Mouse (Mus musculus) embryonic facial prominence, embryonic 11.5 days (tissue): ENCODE results near the gene Nup160. TPM values are rescaled to one million over a fixed set of nuclear protein-coding genes. Genes with fewer than 3 reads are reported as not detected.

Source experiments
- ATAC-seq: fragments of 200-750 bp; cut with Nextera tagmentation; replicated peaks from 2 replicates; pipeline ENCODE4 v1.8.0; 2017; ENCODE audit warnings: low read depth; ENCODE audit not compliant: insufficient number of reproducible peaks, low FRiP score, low TSS enrichment
- DNase-seq: peaks from one replicate; pipeline ENCODE4 v3.0.0-alpha.2; 2015; ENCODE audit warnings: low spot score
- H3K27ac ChIP-seq: fragments of 300-500 bp; sonication (generic); replicated peaks from 2 replicates; pipeline ENCODE4 v1.5.1; 2014; ENCODE audit warnings: mild to moderate bottlenecking, low read depth, low read length, control low read depth
- H3K27me3 ChIP-seq: fragments of 300-500 bp; sonication (generic); 2 replicates; pipeline ENCODE4 v1.6.1; 2014; ENCODE audit warnings: mild to moderate bottlenecking, low read length, moderate library complexity, mixed read lengths; ENCODE audit not compliant: control insufficient read depth, insufficient read depth
- H3K36me3 ChIP-seq: fragments of 300-500 bp; sonication (generic); replicated peaks from 2 replicates; pipeline ENCODE4 v1.6.1; 2014; ENCODE audit warnings: low read depth, mild to moderate bottlenecking, low read length, moderate library complexity, mixed read lengths; ENCODE audit not compliant: control insufficient read depth, insufficient read depth
- H3K4me1 ChIP-seq: fragments of 300-500 bp; sonication (generic); 2 replicates; pipeline ENCODE4 v1.6.1; 2014; ENCODE audit warnings: low read length, mixed read lengths; ENCODE audit not compliant: control insufficient read depth, insufficient read depth
- H3K4me2 ChIP-seq: fragments of 300-500 bp; sonication (generic); 2 replicates; pipeline ENCODE4 v1.6.1; 2014; ENCODE audit warnings: low read depth, mild to moderate bottlenecking, control low read depth, low read length, moderate library complexity
- H3K4me3 ChIP-seq: fragments of 300-500 bp; sonication (generic); 2 replicates; pipeline ENCODE4 v1.5.1; 2014; ENCODE audit warnings: low read depth, low read length, control low read depth
- H3K9ac ChIP-seq: fragments of 300-500 bp; sonication (generic); replicated peaks from 2 replicates; pipeline ENCODE4 v1.6.1; 2014; ENCODE audit warnings: mild to moderate bottlenecking, control low read depth, low read length
- H3K9me3 ChIP-seq: fragments of 300-500 bp; sonication (generic); replicated peaks from 2 replicates; pipeline ENCODE4 v1.6.1; 2016; ENCODE audit warnings: mild to moderate bottlenecking, low read length, inconsistent platforms, mixed read lengths; ENCODE audit not compliant: control insufficient read depth
- WGBS: fragments of 180-500 bp; shearing (Covaris S2); extraction: QIAGEN DNeasy Blood & Tissue Kit; methylation state at CpG from one replicate; pipeline ENCODE4 v1.1.7; 2014; 5-methylcytosine and 5-hydroxymethylcytosine counted together
- polyA plus RNA-seq: library from polyadenylated mRNA; unstranded; fragments of >200 nt; fragmentation: Nextera tagmentation; extraction: Ambion mirVana; gene quantifications from 2 replicates; pipeline ENCODE4 v1.2.1, GENCODE M21; 2014

Nup160 gene
- polyA plus RNA-seq, 1 experiment from 2014 or later, result 74.3 TPM

DNA sequence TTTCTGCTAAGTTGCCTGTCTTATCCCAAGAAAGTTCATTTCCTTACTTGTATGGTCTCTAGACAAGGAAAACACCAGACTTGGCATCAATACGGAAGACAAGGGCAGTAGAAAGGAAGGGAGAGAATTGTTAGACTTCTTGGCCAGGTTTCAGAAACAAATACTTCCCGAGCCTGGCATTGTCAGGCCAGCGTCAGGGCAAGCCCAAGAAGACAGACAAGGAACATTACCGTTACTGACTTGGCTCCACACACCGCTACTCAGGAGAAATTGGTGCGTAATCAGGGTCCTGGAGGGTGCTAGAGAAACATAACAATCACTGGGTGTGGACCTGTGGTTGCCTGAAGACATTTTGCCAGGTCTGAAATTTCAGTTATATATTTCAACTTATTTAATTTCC lies 6.7 kb upstream of the Nup160 start:
- Histone ChIP-seq H3K4me1 (peaks cover 2% of the 10 kb centered on the region), H3K27ac (no peak overlapping the region), H3K27me3 (no peaks in the 10 kb centered on the region), H3K9ac (no peak overlapping the region), H3K36me3 (no peaks in the 10 kb centered on the region), H3K4me2 (no peak overlapping the region), H3K4me3 (no peak overlapping the region), H3K9me3 (no peaks in the 10 kb centered on the region)
- ATAC-seq, result no peak
- no peak for DNase-seq
- 82% methylated on average over 6 of the region's 6 CpGs for WGBS

DNA sequence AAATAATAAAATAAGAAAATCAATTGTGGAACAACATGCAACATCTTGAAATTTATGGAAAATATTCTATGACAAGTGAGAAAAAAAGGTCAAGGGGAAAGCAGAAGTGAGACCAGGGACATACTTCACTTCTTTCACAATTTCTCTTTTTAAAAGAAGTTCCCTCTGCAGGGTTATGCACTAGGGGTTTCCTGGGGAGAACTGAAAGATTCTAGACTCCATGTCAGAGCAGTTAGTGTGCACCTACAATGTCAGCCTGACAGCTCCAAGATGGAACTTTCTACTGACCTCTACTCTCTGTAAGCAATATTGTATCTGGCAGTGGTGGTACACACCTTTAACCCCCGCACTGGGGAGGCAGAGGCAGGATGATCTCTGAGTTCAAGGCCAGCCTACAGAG lies 3.7 kb upstream of the Nup160 start:
- Histone ChIP-seq H3K9ac (no peak overlapping the region), H3K4me1 (peaks cover under 1% of the 10 kb centered on the region; the same call in 1 of the 2 replicates), H3K9me3 (no peaks in the 10 kb centered on the region), H3K36me3 (no peaks in the 10 kb centered on the region), H3K27ac (no peak overlapping the region), H3K4me3 (no peak overlapping the region), H3K4me2 (no peak overlapping the region), H3K27me3 (no peaks in the 10 kb centered on the region)
- 82% methylated on average over 1 of the region's 1 CpGs for WGBS
- ATAC-seq (no peak), DNase-seq (no peak)

DNA sequence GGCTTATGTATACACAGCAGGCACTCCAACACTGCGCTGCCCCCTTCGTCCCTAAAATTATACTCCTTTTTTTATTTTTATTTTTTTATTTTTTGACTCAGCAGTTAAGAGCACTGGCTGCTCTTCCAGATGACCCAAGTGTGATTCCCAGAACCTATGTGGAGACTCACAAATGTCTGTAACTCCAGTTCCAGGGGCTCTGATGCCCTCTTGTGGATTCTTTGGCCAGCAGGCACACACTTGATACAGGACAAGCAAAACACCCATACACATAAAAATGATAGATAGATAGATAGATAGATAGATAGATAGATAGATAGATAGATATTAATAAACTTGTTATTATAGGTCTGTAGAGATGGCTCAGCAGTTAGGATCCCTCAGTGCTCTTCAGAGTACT lies 2.5 kb upstream of the Nup160 start:
- H3K9me3 ChIP-seq, result no peaks in the 10 kb centered on the region
- no peak overlapping the region for H3K4me2 ChIP-seq
- ATAC-seq, result no peak
- H3K27ac ChIP-seq, result no peak overlapping the region
- no peak overlapping the region for H3K9ac ChIP-seq
- DNase-seq, result no peak
- H3K4me3 ChIP-seq, result no peak overlapping the region
- no peaks in the 10 kb centered on the region for H3K4me1 ChIP-seq
- no peaks in the 10 kb centered on the region for H3K36me3 ChIP-seq
- no peaks in the 10 kb centered on the region for H3K27me3 ChIP-seq
- WGBS, result 90% methylated on average over 2 of the region's 2 CpGs

DNA sequence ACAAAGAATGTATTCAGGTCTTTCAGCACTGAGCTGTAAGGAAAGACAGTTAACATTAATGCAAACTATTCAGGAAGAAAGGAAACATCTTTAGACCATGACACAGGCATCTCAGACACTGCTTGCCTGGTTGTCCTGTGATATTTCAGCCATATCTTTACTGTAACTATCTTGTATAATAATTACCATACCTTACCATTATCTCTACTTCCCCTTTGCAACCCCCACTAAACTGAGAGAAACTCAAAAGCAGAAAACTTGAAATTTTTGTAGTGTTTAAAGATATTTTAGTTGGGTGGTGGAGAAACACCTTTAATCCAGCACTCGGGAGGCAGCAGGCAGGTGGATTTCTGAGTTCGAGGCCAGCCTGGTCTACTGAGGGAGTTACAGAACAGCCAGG lies 1.5 kb upstream of the Nup160 start:
- Histone ChIP-seq H3K27me3 (no peaks in the 10 kb centered on the region), H3K27ac (no peak overlapping the region), H3K4me2 (no peak overlapping the region), H3K9me3 (no peaks in the 10 kb centered on the region), H3K4me3 (no peak overlapping the region), H3K4me1 (no peaks in the 10 kb centered on the region), H3K36me3 (no peaks in the 10 kb centered on the region), H3K9ac (no peak overlapping the region)
- ATAC-seq (no peak), DNase-seq (no peak)
- 83% methylated on average over 2 of the region's 2 CpGs for WGBS

DNA sequence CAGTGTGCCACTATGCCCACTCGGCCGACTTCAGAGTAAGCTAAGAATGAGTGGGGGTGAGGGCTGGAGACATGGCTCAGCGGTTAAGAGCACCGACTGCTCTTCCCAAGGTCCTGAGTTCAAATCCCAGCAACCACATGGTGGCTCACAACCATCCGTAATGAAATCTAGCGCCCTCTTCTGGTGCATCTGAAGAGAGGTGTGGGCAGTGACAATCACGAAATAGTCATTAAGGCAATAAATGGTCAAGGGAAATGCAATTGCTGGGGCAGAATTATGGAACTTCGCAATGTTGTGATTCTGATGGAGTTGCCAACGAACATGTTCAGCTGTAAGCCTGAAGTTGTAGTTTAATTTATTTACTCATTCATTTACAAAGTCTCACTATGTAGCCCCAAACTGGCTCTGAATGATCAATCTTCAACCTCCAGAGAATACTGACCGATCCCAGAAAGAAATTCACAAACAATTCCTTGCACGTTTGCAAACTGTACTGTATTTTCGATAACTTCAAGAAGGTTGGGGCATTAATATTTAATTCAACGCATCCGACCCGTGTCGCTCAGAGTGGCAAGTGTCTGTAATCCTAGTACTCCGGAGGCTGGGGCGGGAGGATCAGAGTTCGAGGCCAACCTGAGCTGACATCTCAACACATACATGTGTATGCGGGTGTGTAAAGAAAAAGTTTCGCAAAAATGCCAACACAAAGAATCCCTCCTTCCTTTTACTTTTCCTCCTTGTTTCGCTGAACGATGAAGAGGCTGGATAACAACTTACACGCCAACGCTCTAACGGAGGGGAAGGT lies 1.4 kb downstream of the Nup160 start:
- no peaks in the 10 kb centered on the region for H3K36me3 ChIP-seq
- peak; percentile 32; the same call in 1 of the 2 replicates for ATAC-seq
- WGBS, result 31% methylated on average over 26 of the region's 26 CpGs
- peak overlapping the region; percentile 77 for H3K27ac ChIP-seq
- H3K4me2 ChIP-seq, result peak overlapping the region; percentile 29
- no peaks in the 10 kb centered on the region for H3K9me3 ChIP-seq
- H3K27me3 ChIP-seq, result no peaks in the 10 kb centered on the region
- no peaks in the 10 kb centered on the region for H3K4me1 ChIP-seq
- peak overlapping the region; percentile 79 for H3K4me3 ChIP-seq
- peak overlapping the region; percentile 64 for H3K9ac ChIP-seq
- DNase-seq, result peak; percentile 11

DNA sequence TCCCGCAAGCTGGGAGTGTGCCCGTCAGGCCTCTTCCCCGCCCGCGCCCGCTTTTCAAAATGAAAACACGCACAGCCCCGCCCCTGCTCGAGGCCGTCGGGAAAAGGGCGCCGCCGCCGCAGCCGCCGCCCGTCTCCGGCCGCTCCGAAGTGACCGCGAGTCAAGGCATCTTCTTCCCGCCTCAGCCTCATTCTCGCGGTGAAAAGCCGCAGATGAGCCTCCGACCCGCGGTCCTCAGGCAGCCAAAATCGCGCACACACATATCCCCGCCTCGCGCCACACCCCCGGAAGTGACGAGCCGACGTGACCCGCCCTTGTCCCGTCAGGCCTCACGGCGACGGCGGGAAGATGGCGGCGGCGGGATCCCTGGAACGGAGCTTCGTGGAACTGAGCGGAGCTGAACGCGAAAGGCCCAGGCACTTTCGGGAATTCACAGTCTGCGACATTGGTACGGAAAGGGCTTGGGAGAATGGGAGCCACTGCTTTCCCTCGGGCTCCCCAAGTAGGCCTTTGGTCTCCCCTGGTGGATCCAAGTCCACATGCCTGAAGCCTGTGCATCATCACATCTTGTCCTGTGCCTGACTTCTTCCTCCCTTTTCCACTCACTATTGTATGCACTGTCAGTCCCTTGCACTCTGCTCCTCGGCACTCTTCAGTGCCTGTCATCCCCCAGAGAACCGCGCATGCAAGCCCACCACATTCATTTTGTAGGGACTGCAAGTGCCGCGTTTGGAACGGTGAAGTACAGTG lies 2.2 kb downstream of the Nup160 start:
- peak; percentile 96 for ATAC-seq
- H3K4me1 ChIP-seq, result no peaks in the 10 kb centered on the region
- H3K9me3 ChIP-seq, result no peaks in the 10 kb centered on the region
- H3K27me3 ChIP-seq, result no peaks in the 10 kb centered on the region
- peak overlapping the region; percentile 64 for H3K9ac ChIP-seq
- peak overlapping the region; percentile 79 for H3K4me3 ChIP-seq
- H3K36me3 ChIP-seq, result no peaks in the 10 kb centered on the region; the same call in 1 of the 2 replicates
- H3K27ac ChIP-seq, result peak overlapping the region; percentile 77
- peak overlapping the region; percentile 66 for H3K4me2 ChIP-seq
- DNase-seq, result peak; percentile 96
- under 1% methylated on average over 63 of the region's 63 CpGs for WGBS

DNA sequence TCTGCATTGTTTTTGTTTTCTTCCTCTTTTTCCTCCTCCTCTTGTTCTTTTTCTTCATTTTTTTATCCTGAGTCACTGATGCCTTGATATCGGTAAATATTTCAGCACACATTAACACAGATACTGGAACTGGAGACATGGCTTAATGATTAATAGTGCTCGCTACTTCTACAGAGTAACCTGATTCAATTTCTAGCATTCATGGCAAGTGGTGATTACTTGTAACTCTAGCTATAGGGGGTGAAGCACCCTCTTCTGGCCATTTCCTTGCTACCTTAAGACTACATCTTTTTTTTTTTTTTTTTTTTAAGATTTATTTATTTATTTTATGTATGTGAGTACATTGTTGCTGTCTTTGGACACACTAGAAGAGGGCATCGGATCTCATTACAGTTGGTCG lies 23.9 kb downstream of the Nup160 start:
- Histone ChIP-seq H3K4me3 (no peak overlapping the region), H3K9me3 (no peaks in the 10 kb centered on the region), H3K4me1 (no peaks in the 10 kb centered on the region), H3K4me2 (no peak overlapping the region), H3K27me3 (no peaks in the 10 kb centered on the region), H3K9ac (no peak overlapping the region), H3K36me3 (peaks cover 16% of the 10 kb centered on the region), H3K27ac (no peak overlapping the region)
- no peak for ATAC-seq
- no peak for DNase-seq
- WGBS, result 88% methylated on average over 4 of the region's 4 CpGs

DNA sequence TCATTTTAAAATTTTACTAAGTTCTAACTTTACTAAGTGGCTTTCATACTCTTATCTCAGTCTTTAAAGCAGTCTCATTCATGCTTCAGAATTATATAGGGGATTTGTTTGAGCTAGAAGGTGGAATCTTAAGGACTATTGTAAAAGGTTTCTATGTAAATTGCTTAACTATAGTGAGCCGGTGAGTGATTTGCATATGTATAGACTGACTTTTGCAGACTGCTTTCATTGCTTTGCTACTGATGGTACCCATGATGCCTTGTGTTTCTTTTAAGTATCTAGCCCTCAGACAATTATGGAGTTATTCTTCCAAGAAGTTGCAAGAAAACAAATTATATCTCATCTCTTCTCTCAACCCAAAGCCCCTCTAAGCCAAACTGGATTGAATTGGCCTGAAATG lies 31.5 kb downstream of the Nup160 start:
- peaks cover 11% of the 10 kb centered on the region for H3K36me3 ChIP-seq
- H3K27me3 ChIP-seq, result no peaks in the 10 kb centered on the region
- no peak for ATAC-seq
- no peak for DNase-seq
- H3K4me3 ChIP-seq, result no peak overlapping the region
- no peaks in the 10 kb centered on the region for H3K9me3 ChIP-seq
- no peak overlapping the region for H3K27ac ChIP-seq
- no peak overlapping the region for H3K4me2 ChIP-seq
- H3K9ac ChIP-seq, result no peak overlapping the region
- WGBS, result 88% methylated on average over 1 of the region's 1 CpGs
- H3K4me1 ChIP-seq, result no peaks in the 10 kb centered on the region
